Mouse (Mus musculus): ENCODE measurements around the gene Cnot3.

GRCm38 (mm10) chr7:3607391-3607790, 37.7 kb upstream of the Cnot3 start:
- TF ChIP-seq POLR2A (IDR thresholded peaks at IDR 0.05; ENCODE audit: borderline replicate concordance, extremely low read depth, low read depth, low read length) (no peak), CTCF (IDR thresholded peaks at IDR 0.05; ENCODE audit: insufficient read depth, low read length) (no peak)
